27 mouse cellular contexts compared by ENCODE assay signal in the genomic region with DNA sequence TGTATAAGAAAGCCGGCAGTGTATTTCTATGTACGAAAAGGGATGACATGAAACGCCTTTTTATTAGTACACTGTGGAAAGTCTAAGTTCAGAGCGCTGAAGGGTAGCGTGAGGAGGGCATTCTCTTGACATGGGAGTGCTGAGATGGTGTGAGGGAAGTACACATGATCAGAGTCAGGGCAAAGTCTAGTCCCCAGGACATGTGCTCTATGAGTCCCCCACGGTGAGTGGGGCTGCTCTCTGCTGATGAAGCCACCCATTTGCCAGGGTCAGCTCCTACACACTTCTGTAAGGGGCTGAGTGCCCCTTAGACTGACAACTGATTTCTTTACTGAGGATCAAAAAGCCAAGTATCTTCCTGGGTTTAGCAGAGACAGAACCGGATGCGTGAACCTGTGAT. TPM values are rescaled to one million over a fixed set of nuclear protein-coding genes. Genes with fewer than 3 reads are reported as not detected.
DNase-seq lines count a peak whose midpoint lies in the region; ATAC-seq and TF ChIP-seq lines count a peak whose summit lies in the region.
"Had no signal": no experiment of that assay in that cellular context is flagged by ENCODE, and none has a peak within 500 bp of the region (broad histone marks: within the 10 kb centered on the region; RNA-seq: fewer than 3 reads in every experiment).

No protein-coding gene starts in this region.

- 78% methylated on average over 8 of the region's 8 CpGs for WGBS in hindbrain, postnatal 0 days
- 79% methylated on average over 8 of the region's 8 CpGs for WGBS in hindbrain, embryonic 12.5 days
- 77% methylated on average over 8 of the region's 8 CpGs for WGBS in kidney, embryonic 15.5 days
- WGBS in stomach, postnatal 0 days: 78% methylated on average over 8 of the region's 8 CpGs

- H3K27ac ChIP-seq in hindbrain, postnatal 0 days: peak overlapping the region; percentile 22; the same call in 1 of the 2 replicates
- no peak overlapping the region for H3K27ac ChIP-seq in hindbrain, embryonic 12.5 days
- no peak overlapping the region for H3K27ac ChIP-seq in kidney, embryonic 15.5 days
- H3K27ac ChIP-seq in stomach, postnatal 0 days (replicated peaks): no peak overlapping the region
- H3K27ac ChIP-seq: forebrain, embryonic 15.5 days; intestine, embryonic 15.5 days; layer of hippocampus, adult 2 months; limb, embryonic 15.5 days; liver, embryonic 13.5 days; midbrain, embryonic 13.5 days; stomach, embryonic 15.5 days had no signal

- H3K36me3 ChIP-seq in hindbrain, postnatal 0 days (ENCODE audit: insufficient read depth, low read length): no peaks in the 10 kb centered on the region; the same call in 1 of the 2 replicates
- peaks cover 4% of the 10 kb centered on the region; the same call in 1 of the 2 replicates for H3K36me3 ChIP-seq in hindbrain, embryonic 12.5 days
- H3K36me3 ChIP-seq in kidney, embryonic 15.5 days: no peaks in the 10 kb centered on the region
- no peaks in the 10 kb centered on the region for H3K36me3 ChIP-seq in stomach, postnatal 0 days (ENCODE audit: control insufficient read depth, insufficient read depth, low read length)
- H3K36me3 ChIP-seq: forebrain, embryonic 15.5 days; intestine, embryonic 15.5 days; limb, embryonic 15.5 days; liver, embryonic 13.5 days; stomach, embryonic 15.5 days had no signal

- H3K4me3 ChIP-seq in hindbrain, postnatal 0 days (ENCODE audit: low read length): no peak overlapping the region
- H3K4me3 ChIP-seq in hindbrain, embryonic 12.5 days: no peak overlapping the region
- H3K4me3 ChIP-seq in kidney, embryonic 15.5 days (replicated peaks): no peak overlapping the region
- H3K4me3 ChIP-seq in stomach, postnatal 0 days (ENCODE audit: low read depth, low read length): no peak overlapping the region
- H3K4me3 ChIP-seq: forebrain, embryonic 15.5 days; intestine, embryonic 15.5 days; layer of hippocampus, adult 2 months; limb, embryonic 15.5 days; liver, embryonic 13.5 days; megakaryocyte, embryonic 14.5 days; midbrain, embryonic 13.5 days; stomach, embryonic 15.5 days had no signal

- no peak for DNase-seq in hindbrain, postnatal 0 days (ENCODE audit: low spot score)
- DNase-seq in kidney, adult 8-10 months: peak; percentile 58 to 66
- DNase-seq in kidney, postnatal 14 days: peak; percentile 58
- DNase-seq in stomach, postnatal 0 days (ENCODE audit: low spot score): peak; percentile 11
- no peak for DNase-seq in B cell, adult 2 months
- DNase-seq: adrenal gland, adult 2 months; cerebellum, postnatal 14 days; gastrocnemius, postnatal 25 days; heart, postnatal 4 days; left cerebral cortex, postnatal 4 days; liver, embryonic 13.5 days; lung, adult 18-20 months; lung, postnatal 4 days; right cerebral cortex, postnatal 25 days; thymus, postnatal 14 days had no signal

- TF ChIP-seq CTCF in hindbrain, postnatal 0 days (IDR thresholded peaks at IDR 0.05; ENCODE audit: low read depth): no peak
- no peak for TF ChIP-seq CTCF in stomach, postnatal 0 days (IDR thresholded peaks at IDR 0.05; ENCODE audit: low read depth)

- no peak overlapping the region for H3K4me2 ChIP-seq in hindbrain, postnatal 0 days (ENCODE audit: low read depth, low read length)
- no peak overlapping the region for H3K4me2 ChIP-seq in hindbrain, embryonic 12.5 days (replicated peaks)
- no peak overlapping the region for H3K4me2 ChIP-seq in kidney, embryonic 15.5 days
- H3K4me2 ChIP-seq in stomach, postnatal 0 days (replicated peaks; ENCODE audit: low read depth): no peak overlapping the region
- H3K4me2 ChIP-seq: forebrain, embryonic 15.5 days; heart, embryonic 11.5 days; intestine, embryonic 15.5 days; limb, embryonic 15.5 days; liver, embryonic 13.5 days; midbrain, embryonic 13.5 days; stomach, embryonic 15.5 days had no signal

- TF ChIP-seq EP300 in stomach, postnatal 0 days (optimal IDR thresholded peaks at IDR 0.05): no peak

- 0 out of 2 replicates have a peak, but pooled peaks cover 1% of the 10 kb centered on the region for H3K4me1 ChIP-seq in hindbrain, postnatal 0 days (ENCODE audit: insufficient read depth, low read length)
- H3K4me1 ChIP-seq in hindbrain, embryonic 12.5 days: 0 out of 2 replicates have a peak, but pooled peaks cover 3% of the 10 kb centered on the region
- H3K4me1 ChIP-seq in kidney, embryonic 15.5 days: peaks cover 10% of the 10 kb centered on the region; the same call in 1 of the 2 replicates
- H3K4me1 ChIP-seq in stomach, postnatal 0 days (replicated peaks; ENCODE audit: control insufficient read depth, insufficient read depth): no peaks in the 10 kb centered on the region
- H3K4me1 ChIP-seq: intestine, embryonic 15.5 days; limb, embryonic 15.5 days; liver, embryonic 13.5 days; megakaryocyte, embryonic 14.5 days had no signal

- H3K9ac ChIP-seq in hindbrain, postnatal 0 days (replicated peaks; ENCODE audit: low read length): no peak overlapping the region
- no peak overlapping the region for H3K9ac ChIP-seq in hindbrain, embryonic 12.5 days
- H3K9ac ChIP-seq in kidney, embryonic 15.5 days: no peak overlapping the region
- no peak overlapping the region for H3K9ac ChIP-seq in stomach, postnatal 0 days (ENCODE audit: low read length)
- H3K9ac ChIP-seq: forebrain, embryonic 15.5 days; intestine, embryonic 15.5 days; limb, embryonic 15.5 days; liver, embryonic 13.5 days; midbrain, embryonic 13.5 days; stomach, embryonic 15.5 days had no signal

- H3K9me3 ChIP-seq in hindbrain, postnatal 0 days (ENCODE audit: low read length): no peaks in the 10 kb centered on the region
- H3K9me3 ChIP-seq in hindbrain, embryonic 12.5 days (replicated peaks): no peaks in the 10 kb centered on the region
- H3K9me3 ChIP-seq in kidney, embryonic 15.5 days (replicated peaks): no peaks in the 10 kb centered on the region
- no peaks in the 10 kb centered on the region for H3K9me3 ChIP-seq in stomach, postnatal 0 days (ENCODE audit: control insufficient read depth, low read length)
- H3K9me3 ChIP-seq: forebrain, embryonic 15.5 days; intestine, embryonic 15.5 days; limb, embryonic 15.5 days; midbrain, embryonic 13.5 days; stomach, embryonic 15.5 days had no signal

- no peak for ATAC-seq in hindbrain, postnatal 0 days
- ATAC-seq in hindbrain, embryonic 12.5 days (ENCODE audit: low FRiP score): no peak
- no peak for ATAC-seq in kidney, embryonic 15.5 days (replicated peaks; ENCODE audit: low FRiP score)
- no peak for ATAC-seq in stomach, postnatal 0 days (ENCODE audit: low FRiP score, low TSS enrichment)
- ATAC-seq: activated CD4-positive, CD25-positive, alpha-beta regulatory T cell, adult 4 months; forebrain, embryonic 15.5 days; intestine, embryonic 15.5 days; lung, postnatal 0 days; midbrain, embryonic 13.5 days had no signal

- H3K27me3 ChIP-seq in hindbrain, postnatal 0 days (ENCODE audit: insufficient read depth, low read length): no peaks in the 10 kb centered on the region
- no peaks in the 10 kb centered on the region for H3K27me3 ChIP-seq in hindbrain, embryonic 12.5 days
- H3K27me3 ChIP-seq in kidney, embryonic 15.5 days: no peaks in the 10 kb centered on the region
- no peaks in the 10 kb centered on the region for H3K27me3 ChIP-seq in stomach, postnatal 0 days (ENCODE audit: control insufficient read depth, insufficient read depth, low read length)
- H3K27me3 ChIP-seq: forebrain, embryonic 15.5 days; intestine, embryonic 15.5 days; midbrain, embryonic 13.5 days; stomach, embryonic 15.5 days had no signal

RNA-seq across cellular contexts. Expression of a gene that starts 35.5 kb away (rescaled TPM):
- 80.5 and 88.1 TPM in 2 replicates for total RNA-seq in hindbrain, postnatal 0 days (2014; rRNA removed)
- polyA plus RNA-seq in hindbrain, postnatal 0 days (2015; fragmentation: Nextera tagmentation; extraction: Ambion mirVana): 22.2 and 25.3 TPM in 2 replicates
- 19.7 and 20.6 TPM in 2 replicates for polyA plus RNA-seq in hindbrain, embryonic 12.5 days (2016; fragmentation: Nextera tagmentation; extraction: Ambion mirVana)
- polyA plus RNA-seq in kidney, embryonic 15.5 days (2015; fragmentation: Nextera tagmentation; extraction: Ambion mirVana): 16.0 and 16.2 TPM in 2 replicates
- polyA plus RNA-seq in stomach, postnatal 0 days (2015; fragmentation: Nextera tagmentation; extraction: Ambion mirVana): 20.0 and 20.3 TPM in 2 replicates

Comparison
In these comparisons a context has a peak if more than half of its experiments do, and no peak if none do; other contexts are left out.
1. DNase-seq: peak in kidney, adult 8-10 months (2 of 2), kidney, postnatal 14 days (single experiment) and stomach, postnatal 0 days (single experiment); none in hindbrain, postnatal 0 days (single experiment) and B cell, adult 2 months (0 of 2).